Mouse (Mus musculus): Measurements from ENCODE around the gene Ftl1. TPM values are rescaled to one million over a fixed set of nuclear protein-coding genes. Genes with fewer than 3 reads are reported as not detected.

The Ftl1 gene
- total and polyA plus RNA-seq, 3 experiments, result 31.2 to 1,027 (median 142) TPM

GRCm38 (mm10) chr7:45435038-45435437 is 24.6 kb downstream of the Ftl1 start:
- peak overlapping the region; percentile 62 to 76 (median 72) for H3K4me3 ChIP-seq (replicated peaks in 1 of 3; ENCODE audit: low read depth in 2 of 3, low read length in 2 of 3, poor library complexity in 1 of 3)
- H3K79me2 ChIP-seq (replicated peaks; ENCODE audit: control insufficient read depth, extremely low read depth, insufficient read depth, poor library complexity, severe bottlenecking), result peaks cover 32% of the 10 kb centered on the region
- H3K9me3 ChIP-seq (replicated peaks; ENCODE audit: low read length), result no peaks in the 10 kb centered on the region
- peaks cover 28 to 55% of the 10 kb centered on the region in 2 experiments for H3K36me3 ChIP-seq (replicated peaks in 1 of 2; ENCODE audit: control insufficient read depth in 1 of 2, insufficient read depth in 1 of 2, low read length in 1 of 2)
- peaks cover 10 to 62% of the 10 kb centered on the region in 2 experiments; a peak in 3 of 4 replicates for H3K4me1 ChIP-seq (ENCODE audit: control insufficient read depth in 1 of 2, insufficient read depth in 2 of 2)
- dilution Hi-C loops (cut with MboI; ENCODE audit: extremely low pct_ligation_motif_present, extremely low pct_unique_long_range_greater_than_20kb, low sequenced_read_pairs) (no loop called here), in situ Hi-C loops (cut with MboI; ENCODE audit: low pct_ligation_motif_present, low pct_unique_long_range_greater_than_20kb, low sequenced_read_pairs) (no loop called here)
- peak overlapping the region; percentile 69 for H3K9ac ChIP-seq (ENCODE audit: insufficient read depth, low read depth)
- H3K4me2 ChIP-seq (ENCODE audit: insufficient read depth, low read depth, poor library complexity, severe bottlenecking), result peak overlapping the region; percentile 23
- H3K27me3 ChIP-seq (replicated peaks), result no peaks in the 10 kb centered on the region
- H3K27ac ChIP-seq (ENCODE audit: insufficient read depth, low read depth), result no peak overlapping the region; the same call in 1 of the 2 replicates
- no peak for TF ChIP-seq NELFE (IDR thresholded peaks at IDR 0.05; ENCODE audit: low read depth, low read length)
- no peak for TF ChIP-seq MAZ (IDR thresholded peaks at IDR 0.05; ENCODE audit: low read depth, low read length)
- no peak for TF ChIP-seq ETS1 (conservative IDR thresholded peaks at IDR 0.05; ENCODE audit: low read depth, low read length)
- no peak for TF ChIP-seq JUN (IDR thresholded peaks at IDR 0.05; ENCODE audit: insufficient read depth, low read depth, low read length)
- no peak for TF ChIP-seq HCFC1 (IDR thresholded peaks at IDR 0.05; ENCODE audit: low read depth, low read length)
- TF ChIP-seq MAX (IDR thresholded peaks at IDR 0.05; ENCODE audit: low read length), result no peak
- no peak for TF ChIP-seq EP300 (IDR thresholded peaks at IDR 0.05; ENCODE audit: low read length)
- no peak for TF ChIP-seq ZKSCAN1 (IDR thresholded peaks at IDR 0.05; ENCODE audit: borderline replicate concordance, low read depth, low read length)
- no peak for TF ChIP-seq RCOR1 (conservative IDR thresholded peaks at IDR 0.05; ENCODE audit: low read depth, low read length)
- no peak for TF ChIP-seq CTCF (conservative IDR thresholded peaks at IDR 0.05 in 1 of 2, IDR thresholded peaks at IDR 0.05 in 1 of 2; ENCODE audit: low read depth in 2 of 2, low read length in 2 of 2)
- TF ChIP-seq TBP (conservative IDR thresholded peaks at IDR 0.05; ENCODE audit: low read depth, low read length), result no peak
- TF ChIP-seq MAFK (IDR thresholded peaks at IDR 0.05; ENCODE audit: insufficient replicate concordance, low read length), result no peak
- TF ChIP-seq ZC3H11A (IDR thresholded peaks at IDR 0.05; ENCODE audit: low read depth, low read length), result no peak
- no peak for TF ChIP-seq USF2 (conservative IDR thresholded peaks at IDR 0.05; ENCODE audit: low read depth, low read length)
- no peak for TF ChIP-seq ELF1 (IDR thresholded peaks at IDR 0.05; ENCODE audit: low read depth, low read length)
- DNase-seq (ENCODE audit: extremely low read depth), result no peak

GRCm38 (mm10) chr7:45434203-45435015 is 25.3 kb downstream of the Ftl1 start, which contains the start of gene Gys1:
Gene Gys1 (plus strand): TSS chr7:45434844.
- in situ Hi-C loops (cut with MboI; ENCODE audit: low pct_ligation_motif_present, low pct_unique_long_range_greater_than_20kb, low sequenced_read_pairs) (no loop called here), dilution Hi-C loops (cut with MboI; ENCODE audit: extremely low pct_ligation_motif_present, extremely low pct_unique_long_range_greater_than_20kb, low sequenced_read_pairs) (no loop called here)
- Histone ChIP-seq H3K9ac (ENCODE audit: insufficient read depth, low read depth) (peak within 1 kb of the TSS; percentile 97), H3K36me3 (replicated peaks in 1 of 2; ENCODE audit: control insufficient read depth in 1 of 2, insufficient read depth in 1 of 2, low read length in 1 of 2) (peaks cover 28 to 55% of the 10 kb centered on the region in 2 experiments), H3K4me2 (ENCODE audit: insufficient read depth, low read depth, poor library complexity, severe bottlenecking) (peak within 1 kb of the TSS; percentile 80), H3K27me3 (replicated peaks) (no peaks in the 10 kb centered on the region), H3K4me3 (replicated peaks in 1 of 3; ENCODE audit: low read depth in 2 of 3, low read length in 2 of 3, poor library complexity in 1 of 3) (peak within 1 kb of the TSS; percentile 87 to 100 (median 95)), H3K9me3 (replicated peaks; ENCODE audit: low read length) (no peaks in the 10 kb centered on the region), H3K4me1 (ENCODE audit: control insufficient read depth in 1 of 2, insufficient read depth in 2 of 2) (peaks cover 10 to 62% of the 10 kb centered on the region in 2 experiments; a peak in 3 of 4 replicates), H3K27ac (ENCODE audit: insufficient read depth, low read depth) (peak within 1 kb of the TSS; percentile 58), H3K79me2 (replicated peaks; ENCODE audit: control insufficient read depth, extremely low read depth, insufficient read depth, poor library complexity, severe bottlenecking) (peaks cover 32% of the 10 kb centered on the region)
- DNase-seq (ENCODE audit: extremely low read depth), result peak; percentile 100
- peak; percentile 93 for TF ChIP-seq CHD2 (IDR thresholded peaks at IDR 0.05; ENCODE audit: low read length)
- TF ChIP-seq POLR2A (IDR thresholded peaks at IDR 0.05; ENCODE audit: low read depth, low read length), result peak; percentile 87
- TF ChIP-seq KAT2A (IDR thresholded peaks at IDR 0.05; ENCODE audit: insufficient replicate concordance, low read length), result peak; percentile 86
- 0 out of 2 replicates have a peak, but pooled peaks have one; percentile 17 for TF ChIP-seq JUND (conservative IDR thresholded peaks at IDR 0.05; ENCODE audit: low read depth, low read length)
- TF ChIP-seq ZKSCAN1 (IDR thresholded peaks at IDR 0.05; ENCODE audit: borderline replicate concordance, low read depth, low read length), result no peak
- TF ChIP-seq JUN (IDR thresholded peaks at IDR 0.05; ENCODE audit: insufficient read depth, low read depth, low read length), result no peak
- peak; percentile 90 for TF ChIP-seq TBP (conservative IDR thresholded peaks at IDR 0.05; ENCODE audit: low read depth, low read length)
- no peak for TF ChIP-seq USF2 (conservative IDR thresholded peaks at IDR 0.05; ENCODE audit: low read depth, low read length)
- TF ChIP-seq MAFK (IDR thresholded peaks at IDR 0.05; ENCODE audit: insufficient replicate concordance, low read length), result 0 out of 2 replicates have a peak, but pooled peaks have one; percentile 11
- TF ChIP-seq E2F4 (IDR thresholded peaks at IDR 0.05; ENCODE audit: insufficient replicate concordance, low read depth, low read length), result no peak; the same call in 1 of the 2 replicates
- TF ChIP-seq MYC (IDR thresholded peaks at IDR 0.05; ENCODE audit: low read depth, low read length), result peak; percentile 95
- 0 out of 2 replicates have a peak, but pooled peaks have one; percentile 17 for TF ChIP-seq ETS1 (conservative IDR thresholded peaks at IDR 0.05; ENCODE audit: low read depth, low read length)
- peak; percentile 43 for TF ChIP-seq MEF2A (IDR thresholded peaks at IDR 0.05; ENCODE audit: borderline replicate concordance, low read depth, low read length)
- TF ChIP-seq MAX (IDR thresholded peaks at IDR 0.05; ENCODE audit: low read length), result peak; percentile 88
- no peak for TF ChIP-seq ZC3H11A (IDR thresholded peaks at IDR 0.05; ENCODE audit: low read depth, low read length)
- TF ChIP-seq CTCF (conservative IDR thresholded peaks at IDR 0.05 in 1 of 2, IDR thresholded peaks at IDR 0.05 in 1 of 2; ENCODE audit: low read depth in 2 of 2, low read length in 2 of 2), result peak; percentile 25 to 92
- peak; percentile 94 for TF ChIP-seq MXI1 (IDR thresholded peaks at IDR 0.05; ENCODE audit: low read depth, low read length)
- TF ChIP-seq USF1 (IDR thresholded peaks at IDR 0.05; ENCODE audit: low read depth, low read length), result no peak
- TF ChIP-seq MAZ (IDR thresholded peaks at IDR 0.05; ENCODE audit: low read depth, low read length), result peak; percentile 64
- no peak for TF ChIP-seq EP300 (IDR thresholded peaks at IDR 0.05; ENCODE audit: low read length)
- peak; percentile 98 for TF ChIP-seq SIN3A (IDR thresholded peaks at IDR 0.05; ENCODE audit: low read length)
- peak; percentile 82 for TF ChIP-seq TCF12 (IDR thresholded peaks at IDR 0.05; ENCODE audit: low read depth, low read length)
- TF ChIP-seq NRF1 (IDR thresholded peaks at IDR 0.05; ENCODE audit: low read depth, low read length), result peak; percentile 55; the same call in 1 of the 2 replicates

All from CH12.LX (cell line).